Mouse (Mus musculus) E14TG2a.4 (cell line): ENCODE measurements at regions not wholly inside any gene's neighbourhood (a gene's known extent, or its start where the extent isn't known, plus 50 kb on each side); places are given as distances from the start of the nearest gene placed in this dataset.

ENCODE experiments used
- H3K27me3 ChIP-seq: 2 replicates; pipeline ENCODE4 v1.6.1; 2014; ENCODE audit warnings: low read length, control low read depth; ENCODE audit not compliant: insufficient read depth
- H3K36me3 ChIP-seq: 2 replicates; pipeline ENCODE4 v1.6.1; 2014; ENCODE audit warnings: low read length, control low read depth; ENCODE audit not compliant: insufficient read depth
- H3K4me1 ChIP-seq: replicated peaks from 2 replicates; pipeline ENCODE4 v1.6.1; 2014; ENCODE audit warnings: low read depth, low read length, control low read depth
- H3K4me3 ChIP-seq: replicated peaks from 2 replicates; pipeline ENCODE4 v1.5.1; 2014; ENCODE audit warnings: mild to moderate bottlenecking, low read length
- H3K9me3 ChIP-seq: 2 replicates; pipeline ENCODE4 v1.6.1; 2014; ENCODE audit warnings: low read length, control low read depth
- CTCF ChIP-seq: conservative IDR thresholded peaks from 2 replicates; pipeline ENCODE4 v1.5.1; 2014; ENCODE audit warnings: low read length
- NANOG ChIP-seq: IDR thresholded peaks from 2 replicates; pipeline ENCODE4 v1.6.1; 2014; ENCODE audit warnings: borderline replicate concordance, low read length, mixed read lengths
- POU5F1 ChIP-seq: IDR thresholded peaks from 2 replicates; pipeline ENCODE4 v1.6.1; 2014; ENCODE audit warnings: low read length, borderline replicate concordance

DNA sequence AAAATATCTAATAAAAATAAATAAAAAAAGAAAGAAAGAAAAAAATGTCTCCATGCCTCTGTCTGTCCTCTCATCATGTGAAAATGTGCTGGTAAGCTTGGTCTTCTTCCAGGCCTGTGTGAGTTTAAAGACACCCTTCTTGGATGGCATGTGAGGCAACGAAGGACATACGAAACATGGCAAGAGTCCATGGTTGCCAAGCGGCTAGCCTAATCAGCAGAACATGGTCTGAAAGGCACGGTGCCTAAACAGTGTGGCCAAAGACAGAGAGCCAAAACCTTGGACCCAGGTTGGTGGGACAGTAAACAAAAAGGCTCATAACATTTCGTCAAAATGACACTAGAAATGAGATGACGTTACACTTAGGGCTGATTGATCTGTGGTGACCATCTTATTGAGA lies 1344.7 kb upstream of the A1bg start:
- TF ChIP-seq NANOG (no peak), POU5F1 (no peak), CTCF (no peak)
- no peaks in the 10 kb centered on the region for H3K36me3 ChIP-seq
- no peak overlapping the region for H3K4me3 ChIP-seq
- H3K9me3 ChIP-seq: no peaks in the 10 kb centered on the region
- no peaks in the 10 kb centered on the region for H3K4me1 ChIP-seq
- H3K27me3 ChIP-seq: peaks cover 9% of the 10 kb centered on the region; the same call in 1 of the 2 replicates

GRCm38 (mm10) chr15:62266025-62266424 lies 1343.2 kb upstream of the A1bg start:
- Histone ChIP-seq H3K4me3 (no peak overlapping the region), H3K27me3 (peaks cover 9% of the 10 kb centered on the region; the same call in 1 of the 2 replicates), H3K9me3 (no peaks in the 10 kb centered on the region), H3K4me1 (no peaks in the 10 kb centered on the region), H3K36me3 (no peaks in the 10 kb centered on the region)
- no peak for TF ChIP-seq CTCF
- no peak for TF ChIP-seq NANOG
- no peak for TF ChIP-seq POU5F1

DNA sequence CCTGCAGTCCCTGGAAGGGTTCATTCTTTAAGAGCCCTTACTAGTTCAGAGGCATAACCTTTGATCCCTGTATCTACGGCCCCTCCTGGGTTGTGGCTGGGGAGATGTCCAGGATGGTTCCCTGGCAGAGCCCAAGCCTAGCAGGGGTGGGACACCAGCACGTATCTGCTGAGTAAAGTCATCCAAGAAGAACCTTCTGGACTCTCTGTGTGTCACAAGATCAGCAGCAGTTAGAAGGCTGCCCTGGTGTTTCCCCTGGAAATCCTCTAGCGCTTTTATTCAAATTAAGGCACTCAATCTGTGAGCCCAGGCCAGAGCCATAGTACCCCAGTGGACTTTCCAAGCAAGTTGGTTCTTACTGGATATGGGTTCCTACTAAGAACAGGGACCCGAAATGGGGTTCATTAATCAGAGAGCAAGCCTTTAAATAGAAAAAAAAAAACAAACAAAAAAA lies 1342.7 kb upstream of the A1bg start:
- no peak for TF ChIP-seq CTCF
- no peak for TF ChIP-seq POU5F1
- TF ChIP-seq NANOG: no peak
- H3K9me3 ChIP-seq: no peaks in the 10 kb centered on the region
- no peaks in the 10 kb centered on the region for H3K36me3 ChIP-seq

GRCm38 (mm10) chr15:62264966-62265365 lies 1342.2 kb upstream of the A1bg start:
- H3K4me1 ChIP-seq: no peaks in the 10 kb centered on the region
- H3K27me3 ChIP-seq: peaks cover 3% of the 10 kb centered on the region; the same call in 1 of the 2 replicates
- no peak overlapping the region for H3K4me3 ChIP-seq
- no peaks in the 10 kb centered on the region for H3K36me3 ChIP-seq
- H3K9me3 ChIP-seq: no peaks in the 10 kb centered on the region
- TF ChIP-seq CTCF: no peak

More for the DNA sequence above, 1342.7 kb upstream of the A1bg start:
- no peak overlapping the region for H3K4me3 ChIP-seq
- peaks cover 8% of the 10 kb centered on the region; the same call in 1 of the 2 replicates for H3K27me3 ChIP-seq
- no peaks in the 10 kb centered on the region for H3K4me1 ChIP-seq

- Histone ChIP-seq H3K36me3 (0 out of 2 replicates have a peak, but pooled peaks cover 7% of the 10 kb centered on the region), H3K27me3 (no peaks in the 10 kb centered on the region; the same call in 1 of the 2 replicates), H3K4me1 (no peaks in the 10 kb centered on the region), H3K4me3 (no peak overlapping the region), H3K9me3 (no peaks in the 10 kb centered on the region)
- TF ChIP-seq POU5F1: no peak
- no peak for TF ChIP-seq CTCF
- no peak for TF ChIP-seq NANOG
These were observed 1341.4 kb upstream of the A1bg start for GRCm38 (mm10) chr15:62264183-62264582.

DNA sequence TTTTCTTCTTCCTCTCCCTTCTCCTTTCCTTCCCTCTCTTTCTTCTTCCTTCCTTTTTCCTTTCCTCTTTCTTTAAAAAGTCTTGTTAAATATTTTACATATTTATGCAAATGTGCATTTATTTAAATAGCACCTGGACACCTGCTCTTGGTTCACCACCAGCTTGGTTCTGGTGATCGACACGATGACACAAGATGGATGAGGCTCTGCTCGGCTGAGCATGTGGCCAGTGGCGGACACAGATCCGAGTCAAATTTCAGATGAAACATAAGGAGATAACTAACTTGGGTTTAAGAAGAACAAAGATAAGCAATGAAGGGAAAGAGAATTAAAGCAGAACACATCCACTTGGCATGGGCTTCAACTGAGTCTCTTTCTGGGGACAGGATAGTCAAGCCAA lies 1339.7 kb upstream of the A1bg start:
- Histone ChIP-seq H3K36me3 (0 out of 2 replicates have a peak, but pooled peaks cover 12% of the 10 kb centered on the region), H3K4me1 (no peaks in the 10 kb centered on the region), H3K9me3 (no peaks in the 10 kb centered on the region), H3K4me3 (no peak overlapping the region), H3K27me3 (no peaks in the 10 kb centered on the region)
- no peak for TF ChIP-seq POU5F1
- TF ChIP-seq CTCF: no peak
- no peak for TF ChIP-seq NANOG

- no peaks in the 10 kb centered on the region for H3K4me1 ChIP-seq
- no peak for TF ChIP-seq NANOG
- no peak for TF ChIP-seq CTCF
- no peak for TF ChIP-seq POU5F1
These were observed 1338.7 kb upstream of the A1bg start for GRCm38 (mm10) chr15:62261520-62261919.

GRCm38 (mm10) chr15:62258611-62259010 lies 1335.8 kb upstream of the A1bg start:
- H3K36me3 ChIP-seq: peaks cover 27% of the 10 kb centered on the region
- H3K9me3 ChIP-seq: no peaks in the 10 kb centered on the region
- no peak for TF ChIP-seq NANOG
- no peak for TF ChIP-seq POU5F1
- TF ChIP-seq CTCF: no peak
- no peaks in the 10 kb centered on the region for H3K4me1 ChIP-seq
- no peaks in the 10 kb centered on the region for H3K27me3 ChIP-seq
- H3K4me3 ChIP-seq: no peak overlapping the region

More at GRCm38 (mm10) chr15:62261520-62261919, 1338.7 kb upstream of the A1bg start:
- no peaks in the 10 kb centered on the region for H3K9me3 ChIP-seq
- H3K36me3 ChIP-seq: 0 out of 2 replicates have a peak, but pooled peaks cover 12% of the 10 kb centered on the region
- H3K27me3 ChIP-seq: no peaks in the 10 kb centered on the region
- no peak overlapping the region for H3K4me3 ChIP-seq

GRCm38 (mm10) chr15:62257955-62258354 lies 1335.1 kb upstream of the A1bg start:
- H3K36me3 ChIP-seq: peaks cover 33% of the 10 kb centered on the region
- no peaks in the 10 kb centered on the region for H3K4me1 ChIP-seq
- no peaks in the 10 kb centered on the region for H3K9me3 ChIP-seq
- no peak for TF ChIP-seq POU5F1
- no peak overlapping the region for H3K4me3 ChIP-seq
- no peaks in the 10 kb centered on the region for H3K27me3 ChIP-seq
